Mouse (Mus musculus) left cerebral cortex, adult 18-20 months (tissue): ENCODE data around the gene Ssr1. TPM values are rescaled to one million over a fixed set of nuclear protein-coding genes. Genes with fewer than 3 reads are reported as not detected.

Experiments used
- DNase-seq, 2 experiments: peaks; one replicate each; pipeline ENCODE4 v3.0.0; 2021 to 2022; ENCODE audit warnings: low spot score in 2 of 2, mixed read lengths in 1 of 2
- long read RNA-seq, 2 experiments: library from polyadenylated mRNA; stranded (forward); transcript quantifications; one replicate each; pipeline ENCODE4 v2.0.0; 2021
- total RNA-seq, 2 experiments: library from RNA; stranded (reverse); gene quantifications; 2 replicates each; pipeline ENCODE4 v1.2.3; 2021

Gene Ssr1
- 10 to 100 TPM; 83.1 to 98.6 TPM for total RNA-seq
- long read RNA-seq, experiment 1, full-length matches to known transcripts, result 96 of 119 reads
- long read RNA-seq, experiment 1, partial matches to known transcripts, result 5 of 119 reads
- long read RNA-seq, experiment 1, other reads (novel, unspliced or antisense), result 18 of 119 reads
- long read RNA-seq, experiment 2, full-length matches to known transcripts, result 72 of 98 reads
- long read RNA-seq, experiment 2, partial matches to known transcripts, result 1 of 98 reads
- long read RNA-seq, experiment 2, other reads (novel, unspliced or antisense), result 25 of 98 reads

- peak; percentile 94 to 97 for DNase-seq
These were observed at the start of gene Ssr1 for GRCm38 (mm10) chr13:37993704-37994404. Gene Ssr1, minus strand, starts transcription at chr13:37994217.

DNA sequence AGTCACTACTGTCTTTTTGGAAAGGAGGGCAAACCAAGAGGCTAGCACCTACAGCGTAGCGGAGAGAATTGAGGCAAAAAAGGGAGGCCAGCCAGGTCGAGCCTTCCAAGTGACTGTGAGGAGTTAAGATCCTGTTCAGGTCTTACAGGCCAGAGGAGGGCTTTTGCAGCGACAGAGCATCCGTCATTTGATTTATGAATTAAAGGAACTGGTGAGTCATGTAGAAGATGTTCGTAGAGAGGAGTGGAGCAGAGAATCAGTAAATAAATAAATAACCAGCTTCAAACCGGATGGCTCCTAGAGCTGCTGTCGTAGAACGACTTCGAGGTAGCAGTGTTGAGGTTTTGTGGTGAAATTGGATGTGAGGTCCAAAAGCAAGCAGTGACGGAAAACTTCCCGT is 43.8 kb upstream of the Ssr1 start:
- peak in 1 of 2 experiments; percentile 5 for DNase-seq

GRCm38 (mm10) chr13:38037044-38037687 is 43.1 kb upstream of the Ssr1 start, which contains the start of gene Cage1:
Gene Cage1, minus strand, starts transcription at chr13:38037069.
- DNase-seq, result peak; percentile 96 to 98

DNA sequence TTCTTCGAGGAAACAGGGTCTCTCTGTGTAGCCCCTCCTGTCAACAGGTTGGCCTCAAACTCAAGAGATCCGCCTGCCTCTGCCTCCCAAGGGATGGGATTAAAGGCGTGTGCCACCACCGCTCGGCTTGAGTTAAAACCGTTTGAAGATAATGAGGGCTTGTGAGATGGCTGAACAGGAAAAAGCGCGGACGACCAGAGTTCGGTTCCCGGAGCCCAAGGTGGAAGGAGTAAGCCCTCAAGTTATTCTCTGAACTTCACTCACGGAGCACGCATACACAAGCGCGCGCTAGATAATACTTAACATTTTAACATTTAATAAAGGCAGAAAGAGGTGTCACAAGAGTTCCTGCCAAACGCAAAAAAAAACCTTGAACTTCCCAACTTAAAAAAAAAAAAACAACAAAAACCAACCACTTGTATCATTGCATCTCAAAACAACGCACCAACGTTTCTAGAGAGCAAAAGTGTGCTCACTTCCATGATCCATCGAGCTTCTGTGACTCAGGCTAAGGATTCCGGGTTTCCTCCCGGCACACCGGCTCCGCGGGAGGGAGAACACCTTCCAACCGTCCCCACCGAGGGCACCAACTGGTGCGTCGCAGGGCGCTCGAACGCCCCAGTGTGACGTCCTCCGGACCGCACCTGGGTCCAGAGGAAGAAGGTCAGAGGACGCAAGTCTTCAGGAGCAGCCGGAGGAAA is 42.5 kb upstream of the Ssr1 start, which contains the start of gene Riok1:
TSS of gene Riok1 (plus strand) at position 653 of the 701 bp plus-strand sequence.
- DNase-seq, result no peak

- no peak for DNase-seq
These were observed 34.4 kb upstream of the Ssr1 start for GRCm38 (mm10) chr13:38028407-38028806.

- DNase-seq, result no peak
These were observed 33.7 kb upstream of the Ssr1 start for GRCm38 (mm10) chr13:38027618-38028248.

DNA sequence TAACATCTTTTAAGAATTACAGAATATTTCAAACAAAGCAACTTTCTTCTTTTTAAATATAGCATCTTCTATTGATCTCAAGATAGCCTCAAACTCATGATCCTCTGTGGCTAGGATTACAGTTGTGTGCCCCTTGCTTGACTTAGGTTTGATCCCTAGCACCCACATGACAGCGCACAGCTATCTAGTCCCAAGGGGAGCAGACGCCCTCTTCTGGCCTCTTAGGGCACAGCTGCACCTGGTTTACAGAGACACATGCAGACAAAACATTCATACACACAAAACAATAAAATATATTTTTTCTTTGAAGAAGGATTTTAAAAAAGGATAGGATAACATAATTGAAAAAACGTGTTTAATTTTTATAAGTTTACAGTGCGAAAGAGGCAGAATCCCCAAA is 31.9 kb upstream of the Ssr1 start:
- no peak for DNase-seq

DNA sequence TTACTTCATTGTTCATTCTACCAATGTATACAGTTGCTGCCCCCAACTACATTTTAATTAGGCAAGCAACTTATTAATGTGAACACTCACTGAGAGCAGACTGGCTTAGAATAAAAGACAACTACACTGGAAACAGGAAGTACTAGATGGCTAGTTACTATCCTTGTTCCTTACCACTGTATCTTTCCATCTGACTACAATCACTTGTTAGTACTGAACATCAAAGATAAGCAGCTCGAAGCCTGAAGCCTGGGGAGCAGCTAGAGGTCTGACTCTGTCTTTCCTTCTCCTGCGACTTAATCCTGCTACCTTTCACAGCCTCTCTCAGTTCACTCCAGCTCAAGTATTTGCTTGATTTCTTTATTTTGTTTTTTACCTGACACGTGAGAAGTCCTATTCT is 24.8 kb upstream of the Ssr1 start:
- no peak for DNase-seq

- DNase-seq, result no peak
These were observed 21.6 kb upstream of the Ssr1 start for GRCm38 (mm10) chr13:38015591-38015990.

- no peak for DNase-seq
These were observed 18.4 kb upstream of the Ssr1 start for GRCm38 (mm10) chr13:38012436-38012835.

DNA sequence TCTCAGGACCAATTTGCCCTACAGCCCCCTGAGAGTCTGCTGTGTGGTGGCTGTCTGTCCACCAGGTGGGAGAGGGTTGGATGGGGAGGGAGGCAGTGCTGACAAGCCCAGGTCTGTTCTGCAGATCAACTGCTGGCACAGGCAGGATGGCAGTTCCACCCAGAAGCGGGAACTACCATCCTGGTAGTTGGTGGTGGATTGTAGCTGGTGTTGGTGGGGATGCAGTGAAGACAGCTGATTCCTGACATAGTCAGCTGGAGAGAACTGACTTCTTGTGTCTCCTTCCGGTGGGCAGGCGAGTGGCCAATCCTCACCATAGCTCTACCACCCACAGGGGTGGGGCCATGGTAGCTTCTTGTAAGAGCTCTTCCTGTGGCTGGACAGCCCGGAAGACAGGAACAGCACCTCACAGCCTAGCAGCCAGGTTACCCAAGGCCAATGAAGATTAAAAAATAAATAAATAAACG is 16.5 kb upstream of the Ssr1 start:
- DNase-seq, result no peak

- DNase-seq, result no peak
These were observed 15.8 kb upstream of the Ssr1 start for GRCm38 (mm10) chr13:38009721-38010408.

GRCm38 (mm10) chr13:38007972-38008371 is 14.0 kb upstream of the Ssr1 start:
- no peak for DNase-seq

- DNase-seq, result no peak
These were observed 8.4 kb upstream of the Ssr1 start for GRCm38 (mm10) chr13:38002461-38002860.

- DNase-seq, result no peak
These were observed 5.7 kb upstream of the Ssr1 start for GRCm38 (mm10) chr13:37999713-38000112.

DNA sequence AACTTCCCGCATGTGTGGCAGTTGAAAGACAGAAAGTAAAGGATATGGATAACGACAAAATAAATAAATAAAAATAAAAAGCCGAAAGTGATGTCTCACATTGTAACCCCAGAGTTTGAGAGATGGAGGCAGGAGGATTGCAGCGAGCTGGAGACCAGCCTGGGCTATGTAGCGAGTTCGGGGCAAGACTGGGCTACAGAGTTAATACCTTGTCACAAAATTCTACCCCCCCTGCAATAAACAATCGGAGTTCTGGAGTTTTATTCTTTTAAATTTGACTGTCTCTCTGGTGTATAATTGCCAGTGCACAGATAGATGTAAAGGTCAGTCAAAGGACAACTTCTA is 360 bp upstream of the Ssr1 start:
- no peak for DNase-seq

DNA sequence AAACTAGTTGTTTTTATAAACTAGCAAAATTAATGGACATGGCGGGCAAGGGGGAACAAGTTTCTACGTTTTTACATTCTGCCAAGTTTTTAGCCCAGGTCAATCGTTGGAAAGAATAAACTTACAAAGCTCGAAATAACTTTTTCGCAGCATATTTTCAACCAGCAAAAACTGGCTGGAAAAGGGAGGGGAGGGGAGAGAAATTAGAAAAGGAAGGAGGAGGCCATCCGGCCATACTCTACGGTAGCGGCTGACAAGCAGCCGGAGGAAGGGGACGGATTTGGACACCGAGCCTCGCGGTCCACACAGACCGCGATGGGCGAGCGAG is 677 bp downstream of the Ssr1 start:
- no peak for DNase-seq

- no peak for DNase-seq
These were observed 1.2 kb downstream of the Ssr1 start for GRCm38 (mm10) chr13:37992638-37993371.

DNA sequence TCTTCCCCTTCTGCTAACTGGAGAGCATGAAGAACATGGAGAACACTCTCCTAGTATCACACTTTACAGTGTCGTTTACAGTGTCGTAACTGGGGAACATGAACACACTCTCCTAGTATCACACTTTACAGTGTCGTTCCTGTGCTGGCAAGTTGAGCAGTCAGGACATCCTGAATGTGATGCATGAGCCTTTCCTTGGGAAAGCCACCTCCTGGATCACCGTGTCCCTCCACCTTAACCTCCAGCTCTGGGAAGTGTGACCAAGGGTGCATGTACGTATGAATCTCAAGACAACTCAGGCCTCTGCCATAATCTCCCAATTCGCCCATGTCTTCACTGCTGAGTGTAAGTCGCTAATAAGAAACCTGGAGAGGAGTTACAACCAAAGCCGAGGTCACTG is 4.3 kb downstream of the Ssr1 start:
- DNase-seq, result no peak

GRCm38 (mm10) chr13:37986166-37986565 is 7.9 kb downstream of the Ssr1 start:
- DNase-seq, result no peak
